Mouse (Mus musculus) testis, adult 2 months (tissue): ENCODE results near the gene Mbtd1. TPM values are rescaled to one million over a fixed set of nuclear protein-coding genes. Genes with fewer than 3 reads are reported as not detected.

Source experiments
- H3K27ac ChIP-seq: fragments of 200-500 bp; 2 replicates; pipeline ENCODE4 v1.5.1; 2012; ENCODE audit warnings: low read depth, low read length; ENCODE audit not compliant: control insufficient read depth, insufficient read depth
- H3K27me3 ChIP-seq: fragments of 200-500 bp; 2 replicates; pipeline ENCODE4 v1.6.1; 2012; ENCODE audit warnings: mild to moderate bottlenecking, low read length, moderate library complexity; ENCODE audit not compliant: control insufficient read depth, insufficient read depth
- H3K36me3 ChIP-seq: fragments of 200-500 bp; 2 replicates; pipeline ENCODE4 v1.6.1; 2012; ENCODE audit warnings: mild to moderate bottlenecking, low read length; ENCODE audit not compliant: control insufficient read depth, insufficient read depth
- H3K4me1 ChIP-seq: fragments of 200-500 bp; 2 replicates; pipeline ENCODE4 v1.6.1; 2012; ENCODE audit warnings: low read length; ENCODE audit not compliant: control insufficient read depth, insufficient read depth
- H3K4me3 ChIP-seq: fragments of 200-500 bp; 2 replicates; pipeline ENCODE4 v1.5.1; 2012; ENCODE audit warnings: low read depth, mild to moderate bottlenecking, low read length, moderate library complexity, mixed read lengths; ENCODE audit not compliant: control insufficient read depth
- CTCF ChIP-seq: fragments of 200-500 bp; IDR thresholded peaks from 2 replicates; pipeline ENCODE4 v1.5.1; 2012; ENCODE audit warnings: low read depth, mild to moderate bottlenecking, inconsistent platforms, low read length, moderate library complexity; ENCODE audit not compliant: control insufficient read depth, insufficient read depth, insufficient replicate concordance
- POLR2A ChIP-seq: fragments of 200-500 bp; IDR thresholded peaks from 2 replicates; pipeline ENCODE4 v1.6.1; 2012; ENCODE audit warnings: low read depth, mild to moderate bottlenecking, inconsistent platforms, low read length, moderate library complexity; ENCODE audit not compliant: control insufficient read depth
- polyA plus RNA-seq: library from polyadenylated mRNA; depleted of rRNA; stranded (reverse); fragments of >200 nt; gene quantifications from 2 replicates; pipeline ENCODE4 v1.2.3, GENCODE M21; 2012; rRNA removed

Gene Mbtd1
- polyA plus RNA-seq = 15.9 and 20.4 TPM in 2 replicates

GRCm38 (mm10) chr11:93885572-93886410, at the start of gene Mbtd1, which contains the start of gene Utp18:
Mbtd1 (plus strand) TSS chr11:93885852.
Utp18 (minus strand) TSS chr11:93885766.
- H3K27ac ChIP-seq = peak within 1 kb of the TSS; percentile 97
- TF ChIP-seq POLR2A (peak; percentile 28), CTCF (no peak)
- H3K4me3 ChIP-seq = peak within 1 kb of the TSS; percentile 99
- H3K36me3 ChIP-seq = peaks cover 4% of the 10 kb centered on the region
- no peaks in the 10 kb centered on the region for H3K27me3 ChIP-seq
- peaks cover 3% of the 10 kb centered on the region for H3K4me1 ChIP-seq

DNA sequence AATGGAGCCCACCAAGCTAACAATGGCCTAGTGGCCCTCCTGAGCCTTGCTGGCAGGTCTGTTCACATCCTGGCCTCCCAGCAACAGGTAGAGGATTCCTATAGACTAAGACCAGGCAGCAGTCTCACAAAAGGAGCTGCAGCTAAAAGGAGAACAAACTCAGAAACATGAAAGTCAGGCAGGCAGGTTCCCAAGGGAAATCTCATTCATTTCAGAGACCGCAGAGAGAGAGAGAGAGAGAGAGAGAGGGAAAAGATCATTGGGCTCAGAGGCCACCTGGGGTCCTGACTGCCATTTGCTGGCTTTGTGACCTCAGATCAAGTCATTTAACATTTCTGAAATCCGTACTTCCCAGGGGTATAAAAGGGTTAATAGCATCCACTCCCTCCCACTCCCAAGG, 38.3 kb upstream of the Mbtd1 start:
- Histone ChIP-seq H3K36me3 (no peaks in the 10 kb centered on the region), H3K4me1 (no peaks in the 10 kb centered on the region), H3K27ac (no peak overlapping the region), H3K4me3 (no peak overlapping the region), H3K27me3 (no peaks in the 10 kb centered on the region)
- no peak for TF ChIP-seq POLR2A
- no peak for TF ChIP-seq CTCF

DNA sequence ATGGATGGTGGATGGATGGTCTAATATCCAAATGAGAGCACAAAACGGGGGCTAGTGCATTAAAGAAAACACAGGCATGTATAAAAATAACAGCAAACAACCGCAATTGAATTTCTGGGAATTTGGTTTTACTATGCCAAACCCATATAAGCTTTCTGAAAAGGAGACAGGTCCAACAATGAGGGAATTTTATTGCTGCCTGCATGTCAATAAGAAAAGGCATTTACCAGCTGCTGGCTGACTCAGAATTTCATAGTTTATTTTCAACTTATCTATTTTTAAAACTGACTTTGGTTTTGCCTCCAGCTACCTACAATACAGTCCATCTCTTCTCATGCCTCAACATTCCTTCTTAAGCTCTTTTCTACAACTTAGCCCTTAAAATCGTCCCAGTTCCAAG, 33.1 kb upstream of the Mbtd1 start:
- TF ChIP-seq POLR2A (no peak), CTCF (no peak)
- Histone ChIP-seq H3K4me3 (no peak overlapping the region), H3K27me3 (no peaks in the 10 kb centered on the region), H3K27ac (no peak overlapping the region), H3K36me3 (no peaks in the 10 kb centered on the region), H3K4me1 (no peaks in the 10 kb centered on the region)

GRCm38 (mm10) chr11:93856284-93856955, 29.2 kb upstream of the Mbtd1 start:
- H3K27ac ChIP-seq = no peak overlapping the region
- no peaks in the 10 kb centered on the region for H3K27me3 ChIP-seq
- H3K4me3 ChIP-seq = no peak overlapping the region
- no peak for TF ChIP-seq POLR2A
- TF ChIP-seq CTCF = peak; percentile 32; the same call in 1 of the 2 replicates
- H3K36me3 ChIP-seq = no peaks in the 10 kb centered on the region
- no peaks in the 10 kb centered on the region for H3K4me1 ChIP-seq

DNA sequence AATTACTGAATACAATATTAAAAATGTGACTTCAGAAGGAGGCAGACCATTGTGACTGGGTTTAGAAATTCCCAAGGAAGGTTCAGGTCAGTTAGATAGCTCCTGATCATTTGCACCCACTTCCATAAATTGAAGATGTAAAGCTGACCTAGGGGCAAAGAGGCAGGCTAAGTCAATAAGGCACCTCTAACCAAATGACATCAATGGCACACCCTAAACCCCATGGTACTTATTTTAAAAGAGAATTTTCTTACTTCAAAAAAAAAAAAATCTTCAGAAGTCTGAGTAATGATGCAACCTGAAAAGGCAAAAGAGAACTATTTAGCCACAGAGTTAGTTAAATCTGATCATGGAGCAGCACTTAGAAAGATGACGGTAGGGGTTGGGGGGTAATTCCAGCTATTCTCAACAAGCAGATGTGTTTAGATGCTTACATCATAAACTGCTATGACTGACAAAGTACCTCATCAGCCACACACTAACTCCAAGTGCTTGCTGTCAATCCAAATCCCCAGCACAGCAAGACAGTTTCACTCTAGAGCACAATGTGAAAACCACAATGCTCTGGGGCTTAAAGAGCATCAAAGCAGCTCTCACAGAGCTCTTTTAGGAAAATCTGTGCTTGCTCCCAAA, 25.0 kb upstream of the Mbtd1 start:
- H3K4me3 ChIP-seq = no peak overlapping the region
- H3K4me1 ChIP-seq = no peaks in the 10 kb centered on the region
- no peak overlapping the region for H3K27ac ChIP-seq
- H3K36me3 ChIP-seq = no peaks in the 10 kb centered on the region
- no peaks in the 10 kb centered on the region for H3K27me3 ChIP-seq
- no peak for TF ChIP-seq POLR2A

GRCm38 (mm10) chr11:93861193-93861592, 24.5 kb upstream of the Mbtd1 start:
- no peak overlapping the region for H3K4me3 ChIP-seq
- H3K4me1 ChIP-seq = no peaks in the 10 kb centered on the region
- no peaks in the 10 kb centered on the region for H3K27me3 ChIP-seq
- H3K27ac ChIP-seq = no peak overlapping the region
- H3K36me3 ChIP-seq = 0 out of 2 replicates have a peak, but pooled peaks cover 1% of the 10 kb centered on the region
- no peak for TF ChIP-seq CTCF
- TF ChIP-seq POLR2A = no peak

DNA sequence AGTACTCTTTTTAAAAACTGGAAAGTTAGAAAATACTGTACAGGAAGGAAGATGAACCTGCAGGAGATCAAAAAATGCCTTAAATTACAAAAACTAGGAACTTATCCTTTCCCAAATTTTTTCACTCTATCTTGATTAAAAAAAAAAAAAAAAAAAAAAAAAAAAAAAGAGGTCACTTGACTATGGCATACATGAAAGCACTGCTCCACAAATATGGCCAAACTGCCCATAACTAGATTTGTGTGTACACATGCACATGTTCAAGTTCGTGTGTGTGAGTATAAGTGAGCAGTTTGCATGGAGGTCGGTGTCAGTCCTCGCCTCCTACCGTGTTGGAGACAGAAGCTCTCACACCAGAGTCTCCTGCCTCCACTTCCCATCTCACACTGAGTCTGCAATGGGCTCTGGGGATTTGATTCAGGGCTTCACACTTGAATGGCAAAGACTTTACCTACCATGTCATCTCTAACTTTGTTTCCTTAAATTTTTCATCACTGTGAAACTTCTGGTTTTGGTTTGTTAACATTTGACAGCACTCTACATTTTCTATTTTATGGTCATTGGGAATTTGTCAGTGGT, 23.5 kb upstream of the Mbtd1 start:
- H3K36me3 ChIP-seq = 0 out of 2 replicates have a peak, but pooled peaks cover 1% of the 10 kb centered on the region

More for the DNA sequence above, 23.5 kb upstream of the Mbtd1 start:
- Histone ChIP-seq H3K4me1 (no peaks in the 10 kb centered on the region), H3K4me3 (no peak overlapping the region), H3K27me3 (no peaks in the 10 kb centered on the region), H3K27ac (no peak overlapping the region)
- no peak for TF ChIP-seq POLR2A
- no peak for TF ChIP-seq CTCF
